Mouse (Mus musculus): ENCODE results near the gene Alox8. TPM values are rescaled to one million over a fixed set of nuclear protein-coding genes. Genes with fewer than 3 reads are reported as not detected.

The Alox8 gene
- polyA plus RNA-seq, 1 experiment from 2014 or later, result 0.46 TPM

DNA sequence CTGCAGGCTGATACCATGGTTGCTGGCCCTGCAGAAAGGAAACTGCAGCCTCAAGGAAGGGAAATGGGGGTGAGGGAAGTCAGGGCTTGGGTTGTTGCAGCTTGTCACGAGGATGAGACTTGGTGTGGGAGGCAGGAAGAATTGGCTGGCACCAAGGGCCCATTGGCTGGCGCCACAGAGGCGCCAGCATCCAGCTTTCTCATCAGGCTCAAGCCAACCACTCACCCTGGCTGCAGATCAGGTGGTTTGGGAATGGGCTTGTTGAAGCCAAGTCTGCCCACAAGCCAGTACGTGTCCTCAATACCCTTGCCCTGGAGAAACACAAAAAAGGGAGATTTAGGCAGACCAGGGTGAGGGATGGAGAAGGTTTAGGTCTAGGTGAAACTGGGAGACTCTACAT, 25.5 kb upstream of the Alox8 start:
- no peak overlapping the region for H3K27ac ChIP-seq (ENCODE audit: low read length)
- 86% methylated on average over 4 of the region's 4 CpGs for WGBS
- no peak overlapping the region for H3K4me3 ChIP-seq (ENCODE audit: low read length)
- no peak overlapping the region for H3K9ac ChIP-seq (replicated peaks; ENCODE audit: low read length)
- no peak overlapping the region for H3K4me2 ChIP-seq (replicated peaks; ENCODE audit: low read depth, low read length)
- no peak for ATAC-seq (ENCODE audit: low FRiP score, low TSS enrichment)
- no peaks in the 10 kb centered on the region for H3K9me3 ChIP-seq (ENCODE audit: low read length)
- H3K27me3 ChIP-seq (ENCODE audit: insufficient read depth, low read length), result peaks cover 6% of the 10 kb centered on the region; the same call in 1 of the 2 replicates
- H3K36me3 ChIP-seq (ENCODE audit: insufficient read depth, low read length), result no peaks in the 10 kb centered on the region
- no peaks in the 10 kb centered on the region for H3K4me1 ChIP-seq (ENCODE audit: insufficient read depth, low read length)

GRCm38 (mm10) chr11:69221070-69221469, 23.4 kb upstream of the Alox8 start:
- Histone ChIP-seq H3K27me3 (ENCODE audit: insufficient read depth, low read length) (no peaks in the 10 kb centered on the region), H3K9ac (replicated peaks; ENCODE audit: low read length) (no peak overlapping the region), H3K4me1 (ENCODE audit: insufficient read depth, low read length) (no peaks in the 10 kb centered on the region), H3K4me2 (replicated peaks; ENCODE audit: low read depth, low read length) (no peak overlapping the region), H3K9me3 (ENCODE audit: low read length) (no peaks in the 10 kb centered on the region), H3K36me3 (ENCODE audit: insufficient read depth, low read length) (no peaks in the 10 kb centered on the region), H3K27ac (ENCODE audit: low read length) (no peak overlapping the region), H3K4me3 (ENCODE audit: low read length) (no peak overlapping the region)
- ATAC-seq (ENCODE audit: low FRiP score, low TSS enrichment), result no peak
- 75% methylated on average over 4 of the region's 4 CpGs for WGBS

GRCm38 (mm10) chr11:69218661-69219060, 21.0 kb upstream of the Alox8 start:
- no peak overlapping the region for H3K4me2 ChIP-seq (replicated peaks; ENCODE audit: low read depth, low read length)
- no peak overlapping the region for H3K9ac ChIP-seq (replicated peaks; ENCODE audit: low read length)
- no peaks in the 10 kb centered on the region for H3K4me1 ChIP-seq (ENCODE audit: insufficient read depth, low read length)
- H3K27ac ChIP-seq (ENCODE audit: low read length), result no peak overlapping the region
- no peaks in the 10 kb centered on the region for H3K9me3 ChIP-seq (ENCODE audit: low read length)
- no peak for ATAC-seq (ENCODE audit: low FRiP score, low TSS enrichment)
- H3K36me3 ChIP-seq (ENCODE audit: insufficient read depth, low read length), result no peaks in the 10 kb centered on the region
- no peaks in the 10 kb centered on the region for H3K27me3 ChIP-seq (ENCODE audit: insufficient read depth, low read length)
- H3K4me3 ChIP-seq (ENCODE audit: low read length), result no peak overlapping the region
- 53% methylated on average over 2 of the region's 2 CpGs for WGBS

DNA sequence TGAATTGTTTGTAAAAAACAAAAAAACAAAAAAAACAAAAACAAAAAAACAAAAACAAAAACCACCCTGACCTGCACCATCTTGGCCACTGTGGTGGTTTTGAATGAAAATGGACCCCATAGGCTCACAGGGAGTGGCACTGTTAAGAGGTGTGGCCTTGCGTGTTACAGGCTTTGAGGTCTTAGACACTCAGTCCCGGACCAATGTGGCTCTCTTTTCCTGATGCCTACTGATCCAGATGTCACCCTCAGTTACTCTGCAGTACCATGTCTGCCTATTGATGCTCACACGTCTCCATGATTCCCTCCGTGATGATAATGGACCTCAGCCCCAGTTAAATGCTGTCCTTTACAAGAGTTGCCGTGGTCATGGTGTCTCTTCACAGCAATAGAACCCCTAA, 19.8 kb upstream of the Alox8 start:
- Histone ChIP-seq H3K36me3 (ENCODE audit: insufficient read depth, low read length) (no peaks in the 10 kb centered on the region), H3K4me2 (replicated peaks; ENCODE audit: low read depth, low read length) (no peak overlapping the region), H3K4me3 (ENCODE audit: low read length) (no peak overlapping the region), H3K9me3 (ENCODE audit: low read length) (no peaks in the 10 kb centered on the region), H3K27me3 (ENCODE audit: insufficient read depth, low read length) (no peaks in the 10 kb centered on the region), H3K4me1 (ENCODE audit: insufficient read depth, low read length) (no peaks in the 10 kb centered on the region), H3K27ac (ENCODE audit: low read length) (no peak overlapping the region), H3K9ac (replicated peaks; ENCODE audit: low read length) (no peak overlapping the region)
- ATAC-seq (ENCODE audit: low FRiP score, low TSS enrichment), result no peak
- 83% methylated on average over 5 of the region's 5 CpGs for WGBS

DNA sequence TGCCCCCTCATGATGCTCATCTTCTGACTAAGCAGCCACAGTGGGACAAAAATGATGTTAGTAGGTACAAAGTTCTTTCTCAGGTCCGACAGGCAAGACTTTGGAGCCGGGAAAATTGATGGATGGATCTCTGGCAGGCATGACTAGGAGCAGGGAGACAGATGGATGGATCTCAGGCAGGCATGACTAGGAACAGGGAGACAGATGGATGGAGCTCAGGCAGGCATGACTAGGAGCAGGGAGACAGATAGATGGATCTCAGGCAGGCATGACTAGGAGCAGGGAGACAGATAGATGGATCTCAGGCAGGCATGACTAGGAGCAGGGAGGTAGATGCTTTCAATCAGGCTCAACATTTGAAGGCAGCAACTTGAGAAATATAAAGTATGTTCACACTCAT, 13.8 kb upstream of the Alox8 start:
- WGBS, result 10% methylated on average over 2 of the region's 2 CpGs
- Histone ChIP-seq H3K27ac (ENCODE audit: low read length) (no peak overlapping the region), H3K4me1 (ENCODE audit: insufficient read depth, low read length) (no peaks in the 10 kb centered on the region), H3K4me3 (ENCODE audit: low read length) (peak overlapping the region; percentile 18), H3K27me3 (ENCODE audit: insufficient read depth, low read length) (no peaks in the 10 kb centered on the region), H3K36me3 (ENCODE audit: insufficient read depth, low read length) (no peaks in the 10 kb centered on the region), H3K9ac (replicated peaks; ENCODE audit: low read length) (0 out of 2 replicates have a peak overlapping the region, but pooled peaks have one; percentile 45), H3K9me3 (ENCODE audit: low read length) (no peaks in the 10 kb centered on the region), H3K4me2 (replicated peaks; ENCODE audit: low read depth, low read length) (peak overlapping the region; percentile 23; the same call in 1 of the 2 replicates)
- ATAC-seq (ENCODE audit: low FRiP score, low TSS enrichment), result no peak

DNA sequence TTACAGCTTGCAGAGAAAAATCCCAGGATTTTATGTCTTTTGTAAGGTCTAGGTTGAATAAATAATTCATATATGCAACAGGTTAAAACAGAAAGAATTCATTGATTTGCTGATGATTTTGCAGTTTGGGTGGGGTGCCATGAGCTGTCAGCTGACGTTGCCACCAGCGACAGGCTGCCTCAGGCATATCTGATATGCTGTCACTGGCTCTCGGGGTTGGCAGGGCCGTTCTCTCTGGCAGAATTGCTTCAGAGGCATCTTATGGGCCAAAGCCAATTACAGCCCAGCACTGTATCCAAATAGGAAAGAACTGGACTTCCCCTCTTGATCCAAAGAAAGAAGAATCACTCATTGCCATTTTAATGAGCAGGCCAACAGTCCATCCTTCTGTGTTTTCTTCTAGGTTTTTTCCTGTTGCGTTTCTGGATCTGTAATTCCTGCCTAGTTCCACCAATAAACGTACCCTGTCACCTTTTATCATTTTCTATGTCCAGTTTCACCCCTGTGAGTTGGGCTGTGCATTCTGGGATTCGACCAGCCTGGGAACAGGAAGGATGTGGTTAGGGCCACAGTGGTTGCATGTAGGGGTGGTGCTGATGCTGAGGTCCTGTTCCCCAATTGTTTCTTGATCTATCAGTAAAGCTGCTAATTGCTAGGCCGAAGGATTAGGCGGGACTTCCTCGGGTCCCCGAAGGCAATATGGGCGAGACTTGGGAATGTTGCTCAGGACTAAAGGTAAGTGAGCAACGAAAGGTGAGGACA, 5.0 kb upstream of the Alox8 start:
- Histone ChIP-seq H3K9ac (replicated peaks; ENCODE audit: low read length) (no peak overlapping the region), H3K4me1 (ENCODE audit: insufficient read depth, low read length) (no peaks in the 10 kb centered on the region), H3K27ac (ENCODE audit: low read length) (no peak overlapping the region), H3K9me3 (ENCODE audit: low read length) (no peaks in the 10 kb centered on the region), H3K27me3 (ENCODE audit: insufficient read depth, low read length) (peaks cover 12% of the 10 kb centered on the region), H3K36me3 (ENCODE audit: insufficient read depth, low read length) (no peaks in the 10 kb centered on the region), H3K4me3 (ENCODE audit: low read length) (no peak overlapping the region), H3K4me2 (replicated peaks; ENCODE audit: low read depth, low read length) (no peak overlapping the region)
- no peak for ATAC-seq (ENCODE audit: low FRiP score, low TSS enrichment)
- WGBS, result 80% methylated on average over 13 of the region's 13 CpGs

DNA sequence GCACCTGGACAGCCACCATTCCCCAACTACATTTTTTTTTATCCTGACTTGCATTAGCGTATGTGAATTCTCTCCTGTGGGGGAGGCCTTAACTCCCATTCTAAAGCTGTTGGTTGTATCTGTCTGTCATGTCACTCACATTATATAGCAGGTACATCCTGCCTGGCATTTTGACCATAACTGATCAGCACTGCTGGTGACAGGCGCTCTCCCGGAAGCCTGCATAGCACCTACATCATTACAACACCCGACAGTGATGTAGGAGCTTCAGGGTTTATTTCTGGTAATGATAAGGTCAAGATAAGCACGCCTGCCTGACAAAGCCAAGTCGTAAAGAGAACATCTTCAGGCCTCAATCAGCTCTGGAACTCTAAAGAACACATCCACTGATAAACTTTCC, 2.6 kb upstream of the Alox8 start:
- Histone ChIP-seq H3K4me3 (ENCODE audit: low read length) (no peak overlapping the region), H3K9me3 (ENCODE audit: low read length) (no peaks in the 10 kb centered on the region), H3K9ac (replicated peaks; ENCODE audit: low read length) (no peak overlapping the region), H3K4me2 (replicated peaks; ENCODE audit: low read depth, low read length) (no peak overlapping the region), H3K36me3 (ENCODE audit: insufficient read depth, low read length) (no peaks in the 10 kb centered on the region), H3K4me1 (ENCODE audit: insufficient read depth, low read length) (peaks cover 4% of the 10 kb centered on the region), H3K27ac (ENCODE audit: low read length) (no peak overlapping the region), H3K27me3 (ENCODE audit: insufficient read depth, low read length) (peaks cover 30% of the 10 kb centered on the region)
- WGBS, result 69% methylated on average over 6 of the region's 6 CpGs
- ATAC-seq (ENCODE audit: low FRiP score, low TSS enrichment), result no peak

- H3K27ac ChIP-seq (ENCODE audit: low read length), result no peak overlapping the region
- H3K4me2 ChIP-seq (replicated peaks; ENCODE audit: low read depth, low read length), result no peak overlapping the region
- H3K4me1 ChIP-seq (ENCODE audit: insufficient read depth, low read length), result peaks cover 4% of the 10 kb centered on the region
- no peaks in the 10 kb centered on the region for H3K36me3 ChIP-seq (ENCODE audit: insufficient read depth, low read length)
- H3K27me3 ChIP-seq (ENCODE audit: insufficient read depth, low read length), result peaks cover 30% of the 10 kb centered on the region
- WGBS, result 85% methylated on average over 1 of the region's 1 CpGs
- H3K4me3 ChIP-seq (ENCODE audit: low read length), result no peak overlapping the region
- ATAC-seq (ENCODE audit: low FRiP score, low TSS enrichment), result no peak
- no peaks in the 10 kb centered on the region for H3K9me3 ChIP-seq (ENCODE audit: low read length)
- no peak overlapping the region for H3K9ac ChIP-seq (replicated peaks; ENCODE audit: low read length)
These were observed 1.6 kb upstream of the Alox8 start for GRCm38 (mm10) chr11:69199251-69199650.

- H3K4me1 ChIP-seq (ENCODE audit: insufficient read depth, low read length), result peaks cover 4% of the 10 kb centered on the region
- H3K9ac ChIP-seq (replicated peaks; ENCODE audit: low read length), result peak overlapping the region; percentile 3; the same call in 1 of the 2 replicates
- 2% methylated on average over 14 of the region's 14 CpGs for WGBS
- no peaks in the 10 kb centered on the region for H3K9me3 ChIP-seq (ENCODE audit: low read length)
- ATAC-seq (ENCODE audit: low FRiP score, low TSS enrichment), result no peak
- H3K4me3 ChIP-seq (ENCODE audit: low read length), result peak overlapping the region; percentile 23
- peaks cover 30% of the 10 kb centered on the region for H3K27me3 ChIP-seq (ENCODE audit: insufficient read depth, low read length)
- no peak overlapping the region for H3K27ac ChIP-seq (ENCODE audit: low read length)
- H3K4me2 ChIP-seq (replicated peaks; ENCODE audit: low read depth, low read length), result peak overlapping the region; percentile 44
- no peaks in the 10 kb centered on the region for H3K36me3 ChIP-seq (ENCODE audit: insufficient read depth, low read length)
These were observed 449 bp downstream of the Alox8 start for GRCm38 (mm10) chr11:69197194-69197593.

- no peak for ATAC-seq (ENCODE audit: low FRiP score, low TSS enrichment)
- Histone ChIP-seq H3K36me3 (ENCODE audit: insufficient read depth, low read length) (no peaks in the 10 kb centered on the region), H3K4me2 (replicated peaks; ENCODE audit: low read depth, low read length) (peak overlapping the region; percentile 44), H3K9me3 (ENCODE audit: low read length) (no peaks in the 10 kb centered on the region), H3K27ac (ENCODE audit: low read length) (no peak overlapping the region), H3K4me3 (ENCODE audit: low read length) (peak overlapping the region; percentile 23), H3K27me3 (ENCODE audit: insufficient read depth, low read length) (peaks cover 30% of the 10 kb centered on the region), H3K9ac (replicated peaks; ENCODE audit: low read length) (no peak overlapping the region), H3K4me1 (ENCODE audit: insufficient read depth, low read length) (peaks cover 4% of the 10 kb centered on the region)
- 11% methylated on average over 5 of the region's 5 CpGs for WGBS
These were observed 877 bp downstream of the Alox8 start for GRCm38 (mm10) chr11:69196766-69197165.
